Mouse (Mus musculus) forebrain, embryonic 13.5 days (tissue): ENCODE data around the gene Junb. TPM values are rescaled to one million over a fixed set of nuclear protein-coding genes. Genes with fewer than 3 reads are reported as not detected.

Source experiments
- ATAC-seq: fragments of 200-750 bp; cut with Nextera tagmentation; 2 replicates; pipeline ENCODE4 v1.8.0; 2017
- H3K27ac ChIP-seq: fragments of 300-500 bp; sonication (generic); 2 replicates; pipeline ENCODE4 v1.5.1; 2015; ENCODE audit warnings: inconsistent platforms, mild to moderate bottlenecking, moderate library complexity
- H3K27me3 ChIP-seq: fragments of 300-500 bp; sonication (generic); 2 replicates; pipeline ENCODE4 v1.6.1; 2015; ENCODE audit warnings: mild to moderate bottlenecking, inconsistent platforms
- H3K36me3 ChIP-seq: fragments of 300-500 bp; sonication (generic); 2 replicates; pipeline ENCODE4 v1.6.1; 2015; ENCODE audit warnings: mild to moderate bottlenecking, inconsistent platforms; ENCODE audit not compliant: poor library complexity, severe bottlenecking
- H3K4me1 ChIP-seq: fragments of 300-500 bp; sonication (generic); 2 replicates; pipeline ENCODE4 v1.6.1; 2015; ENCODE audit warnings: inconsistent platforms
- H3K4me2 ChIP-seq: fragments of 300-500 bp; sonication (generic); 2 replicates; pipeline ENCODE4 v1.6.1; 2015; ENCODE audit warnings: inconsistent platforms, mild to moderate bottlenecking, moderate library complexity
- H3K4me3 ChIP-seq: fragments of 300-500 bp; sonication (generic); 2 replicates; pipeline ENCODE4 v1.5.1; 2015; ENCODE audit warnings: mild to moderate bottlenecking, inconsistent platforms
- H3K9ac ChIP-seq: fragments of 300-500 bp; sonication (generic); 2 replicates; pipeline ENCODE4 v1.6.1; 2015; ENCODE audit warnings: mild to moderate bottlenecking, inconsistent platforms
- H3K9me3 ChIP-seq: fragments of 300-500 bp; sonication (generic); replicated peaks from 2 replicates; pipeline ENCODE4 v1.6.1; 2016; ENCODE audit warnings: inconsistent platforms
- WGBS: fragments of 180-500 bp; shearing (Covaris S2); methylation state at CpG from one replicate; pipeline ENCODE4 v1.1.7; 2015; 5-methylcytosine and 5-hydroxymethylcytosine counted together
- polyA plus RNA-seq: library from polyadenylated mRNA; unstranded; fragments of >200 nt; fragmentation: Nextera tagmentation; extraction: Ambion mirVana; gene quantifications from 2 replicates; pipeline ENCODE4 v1.2.1, GENCODE M21; 2015

The Junb gene
- polyA plus RNA-seq, 1 experiment from 2014 or later: 4.2 TPM

GRCm38 (mm10) chr8:84945235-84945632 is 33.3 kb downstream of the Junb start:
- peak; percentile 46 for ATAC-seq
- no peak overlapping the region for H3K27ac ChIP-seq
- peak overlapping the region; percentile 76 for H3K9ac ChIP-seq
- no peaks in the 10 kb centered on the region for H3K36me3 ChIP-seq
- H3K4me3 ChIP-seq: peak overlapping the region; percentile 69
- H3K27me3 ChIP-seq: peaks cover 69% of the 10 kb centered on the region
- H3K4me2 ChIP-seq: peak overlapping the region; percentile 91
- WGBS: 2% methylated on average over 11 of the region's 11 CpGs
- H3K4me1 ChIP-seq: peaks cover 29% of the 10 kb centered on the region
- no peaks in the 10 kb centered on the region for H3K9me3 ChIP-seq

GRCm38 (mm10) chr8:84944478-84945160 is 33.9 kb downstream of the Junb start:
- 2% methylated on average over 26 of the region's 26 CpGs for WGBS
- peaks cover 63% of the 10 kb centered on the region for H3K27me3 ChIP-seq
- peak overlapping the region; percentile 69 for H3K4me3 ChIP-seq
- ATAC-seq: peak; percentile 41; the same call in 1 of the 2 replicates
- no peaks in the 10 kb centered on the region for H3K36me3 ChIP-seq
- peak overlapping the region; percentile 91 for H3K4me2 ChIP-seq
- H3K4me1 ChIP-seq: peaks cover 29% of the 10 kb centered on the region
- H3K9ac ChIP-seq: peak overlapping the region; percentile 76; the same call in 1 of the 2 replicates
- no peaks in the 10 kb centered on the region for H3K9me3 ChIP-seq
- H3K27ac ChIP-seq: no peak overlapping the region

- ATAC-seq: no peak
- Histone ChIP-seq H3K36me3 (no peaks in the 10 kb centered on the region), H3K4me1 (peaks cover 29% of the 10 kb centered on the region), H3K4me3 (peak overlapping the region; percentile 69), H3K27ac (no peak overlapping the region), H3K9ac (no peak overlapping the region), H3K4me2 (peak overlapping the region; percentile 91; the same call in 1 of the 2 replicates), H3K27me3 (peaks cover 59% of the 10 kb centered on the region), H3K9me3 (no peaks in the 10 kb centered on the region)
- WGBS: 16% methylated on average over 4 of the region's 4 CpGs
Observed at GRCm38 (mm10) chr8:84943699-84944098, 34.8 kb downstream of the Junb start.

- 66% methylated on average over 13 of the region's 13 CpGs for WGBS
- H3K4me2 ChIP-seq: peak overlapping the region; percentile 80
- no peaks in the 10 kb centered on the region for H3K9me3 ChIP-seq
- H3K36me3 ChIP-seq: no peaks in the 10 kb centered on the region
- H3K4me3 ChIP-seq: peak overlapping the region; percentile 74
- H3K27ac ChIP-seq: no peak overlapping the region
- no peak overlapping the region for H3K9ac ChIP-seq
- H3K27me3 ChIP-seq: peaks cover 20% of the 10 kb centered on the region
- H3K4me1 ChIP-seq: peaks cover 33% of the 10 kb centered on the region
- no peak for ATAC-seq
Observed at GRCm38 (mm10) chr8:84937620-84938485, 40.7 kb downstream of the Junb start.

GRCm38 (mm10) chr8:84936962-84937546 is 41.5 kb downstream of the Junb start, which contains the start of gene Mast1:
Gene Mast1, minus strand, starts transcription at chr8:84937359.
- no peaks in the 10 kb centered on the region for H3K36me3 ChIP-seq
- H3K27me3 ChIP-seq: peaks cover 17% of the 10 kb centered on the region; the same call in 1 of the 2 replicates
- H3K9me3 ChIP-seq: no peaks in the 10 kb centered on the region
- peak within 1 kb of the TSS; percentile 80 for H3K4me2 ChIP-seq
- peak within 1 kb of the TSS; percentile 89 for H3K9ac ChIP-seq
- peaks cover 33% of the 10 kb centered on the region for H3K4me1 ChIP-seq
- WGBS: under 1% methylated on average over 41 of the region's 50 CpGs
- peak; percentile 62 for ATAC-seq
- peak within 1 kb of the TSS; percentile 74 for H3K4me3 ChIP-seq
- peak within 1 kb of the TSS; percentile 87 for H3K27ac ChIP-seq

GRCm38 (mm10) chr8:84936041-84936961 is 42.2 kb downstream of the Junb start:
- Histone ChIP-seq H3K36me3 (0 out of 2 replicates have a peak, but pooled peaks cover 3% of the 10 kb centered on the region), H3K9ac (peak overlapping the region; percentile 89), H3K4me3 (peak overlapping the region; percentile 74), H3K4me2 (peak overlapping the region; percentile 80), H3K27ac (peak overlapping the region; percentile 87), H3K4me1 (peaks cover 33% of the 10 kb centered on the region), H3K9me3 (no peaks in the 10 kb centered on the region), H3K27me3 (peaks cover 14% of the 10 kb centered on the region; the same call in 1 of the 2 replicates)
- 14% methylated on average over 23 of the region's 23 CpGs for WGBS
- peak; percentile 43 for ATAC-seq

- peak; percentile 13; the same call in 1 of the 2 replicates for ATAC-seq
- peak overlapping the region; percentile 87 for H3K27ac ChIP-seq
- H3K4me2 ChIP-seq: peak overlapping the region; percentile 80
- H3K9me3 ChIP-seq: no peaks in the 10 kb centered on the region
- peak overlapping the region; percentile 89 for H3K9ac ChIP-seq
- peaks cover 17% of the 10 kb centered on the region for H3K27me3 ChIP-seq
- peaks cover 6% of the 10 kb centered on the region for H3K36me3 ChIP-seq
- H3K4me1 ChIP-seq: peaks cover 33% of the 10 kb centered on the region
- H3K4me3 ChIP-seq: peak overlapping the region; percentile 74
- 6% methylated on average over 14 of the region's 14 CpGs for WGBS
Observed at GRCm38 (mm10) chr8:84935489-84935888, 43.0 kb downstream of the Junb start.

- H3K4me1 ChIP-seq: peaks cover 33% of the 10 kb centered on the region
- peak overlapping the region; percentile 87; the same call in 1 of the 2 replicates for H3K27ac ChIP-seq
- no peaks in the 10 kb centered on the region for H3K9me3 ChIP-seq
- H3K36me3 ChIP-seq: peaks cover 13% of the 10 kb centered on the region
- ATAC-seq: peak; percentile 57
- peak overlapping the region; percentile 89; the same call in 1 of the 2 replicates for H3K9ac ChIP-seq
- peak overlapping the region; percentile 80 for H3K4me2 ChIP-seq
- 1% methylated on average over 15 of the region's 15 CpGs for WGBS
- H3K4me3 ChIP-seq: peak overlapping the region; percentile 74
- peaks cover 24% of the 10 kb centered on the region for H3K27me3 ChIP-seq
Observed at GRCm38 (mm10) chr8:84934860-84935259, 43.7 kb downstream of the Junb start.

GRCm38 (mm10) chr8:84933767-84934559 is 44.6 kb downstream of the Junb start:
- Histone ChIP-seq H3K4me2 (peak overlapping the region; percentile 80), H3K4me1 (peaks cover 41% of the 10 kb centered on the region), H3K9ac (no peak overlapping the region), H3K27me3 (peaks cover 30% of the 10 kb centered on the region), H3K36me3 (peaks cover 13% of the 10 kb centered on the region), H3K4me3 (peak overlapping the region; percentile 74), H3K9me3 (no peaks in the 10 kb centered on the region), H3K27ac (no peak overlapping the region)
- no peak for ATAC-seq
- 86% methylated on average over 16 of the region's 16 CpGs for WGBS

- H3K9me3 ChIP-seq: no peaks in the 10 kb centered on the region
- H3K9ac ChIP-seq: no peak overlapping the region
- no peak overlapping the region for H3K27ac ChIP-seq
- H3K4me3 ChIP-seq: no peak overlapping the region
- no peak for ATAC-seq
- H3K27me3 ChIP-seq: peaks cover 27% of the 10 kb centered on the region
- H3K4me1 ChIP-seq: peaks cover 36% of the 10 kb centered on the region
- no peak overlapping the region for H3K4me2 ChIP-seq
- 91% methylated on average over 13 of the region's 13 CpGs for WGBS
- peaks cover 36% of the 10 kb centered on the region for H3K36me3 ChIP-seq
Observed at GRCm38 (mm10) chr8:84930582-84930981, 47.9 kb downstream of the Junb start.
